Mouse (Mus musculus): ENCODE results near the gene Mtch1. TPM values are rescaled to one million over a fixed set of nuclear protein-coding genes. Genes with fewer than 3 reads are reported as not detected.

The Mtch1 gene
- polyA plus RNA-seq, 1 experiment from 2014 or later = 420 TPM

Other genes starting within 250 kb of the Mtch1 start
- gene Rab44, start 233.8 kb downstream of the Mtch1 start, polyA plus RNA-seq (2016; fragmentation: Nextera tagmentation; extraction: Ambion mirVana) = 0.27 and 0.55 TPM in 2 replicates
- 11.9 and 13.5 TPM in 2 replicates for gene Cpne5, start 109.8 kb downstream of the Mtch1 start, polyA plus RNA-seq (2016; fragmentation: Nextera tagmentation; extraction: Ambion mirVana)
- gene Ppil1, start 83.7 kb downstream of the Mtch1 start, polyA plus RNA-seq (2016; fragmentation: Nextera tagmentation; extraction: Ambion mirVana) = 154 and 162 TPM in 2 replicates
- gene BC004004, start 79.1 kb downstream of the Mtch1 start, polyA plus RNA-seq (2016; fragmentation: Nextera tagmentation; extraction: Ambion mirVana) = 54.9 and 56.5 TPM in 2 replicates
- 0.49 and 0.59 TPM in 2 replicates for gene Pi16, start 30.3 kb downstream of the Mtch1 start, polyA plus RNA-seq (2016; fragmentation: Nextera tagmentation; extraction: Ambion mirVana)
- gene Fgd2, start 13.0 kb upstream of the Mtch1 start, polyA plus RNA-seq (2016; fragmentation: Nextera tagmentation; extraction: Ambion mirVana) = 9.2 and 9.3 TPM in 2 replicates
- 20.1 and 20.3 TPM in 2 replicates for gene Pim1, start 142.8 kb upstream of the Mtch1 start, polyA plus RNA-seq (2016; fragmentation: Nextera tagmentation; extraction: Ambion mirVana)
- not detected in 2 replicates for gene Gm17657, start 201.7 kb upstream of the Mtch1 start, polyA plus RNA-seq (2016; fragmentation: Nextera tagmentation; extraction: Ambion mirVana)
- 19.0 and 19.1 TPM in 2 replicates for gene Tbc1d22b, start 201.9 kb upstream of the Mtch1 start, polyA plus RNA-seq (2016; fragmentation: Nextera tagmentation; extraction: Ambion mirVana)
- 1.8 and 2.4 TPM in 2 replicates for gene Tmem217, start 204.5 kb upstream of the Mtch1 start, polyA plus RNA-seq (2016; fragmentation: Nextera tagmentation; extraction: Ambion mirVana)

All from embryonic facial prominence, embryonic 12.5 days (tissue).